Mouse (Mus musculus): ENCODE results near the gene Zpr1.

DNA sequence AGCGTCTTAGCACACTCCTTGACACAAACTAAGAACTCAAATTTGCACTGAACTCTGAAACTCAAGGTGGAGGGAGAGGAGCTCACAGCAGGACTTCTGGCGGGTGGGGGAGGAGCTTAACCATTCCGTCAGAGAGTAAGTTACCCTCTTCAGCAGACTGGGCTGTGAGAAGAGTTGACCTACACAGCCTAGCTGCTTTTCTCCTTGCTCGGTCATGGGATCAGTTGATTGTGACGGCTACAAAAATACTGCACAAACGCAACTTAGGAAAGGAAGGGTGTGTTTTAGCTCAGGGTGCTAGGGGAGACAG lies 57.7 kb downstream of the Zpr1 start:
- TF ChIP-seq CTCF (IDR thresholded peaks at IDR 0.05; ENCODE audit: low read depth, low read length) (no peak), GATA1 (IDR thresholded peaks at IDR 0.05; ENCODE audit: borderline replicate concordance, low read length) (no peak), TAL1 (conservative IDR thresholded peaks at IDR 0.05; ENCODE audit: low read depth, low read length) (no peak), POLR2AphosphoS5 (IDR thresholded peaks at IDR 0.05; ENCODE audit: insufficient replicate concordance, low read depth, low read length) (no peak), GATA2 (IDR thresholded peaks at IDR 0.05; ENCODE audit: borderline replicate concordance, low read depth, low read length) (no peak)

Data from G1E (cell line).